Mouse (Mus musculus): ENCODE results near the gene Man2a2. TPM values are rescaled to one million over a fixed set of nuclear protein-coding genes. Genes with fewer than 3 reads are reported as not detected.

Man2a2 gene
- polyA plus RNA-seq, 1 experiment = 78.3 TPM

GRCm38 (mm10) chr7:80346830-80347229, 24.3 kb downstream of the Man2a2 start:
- no peak for TF ChIP-seq CTCF (IDR thresholded peaks at IDR 0.05; ENCODE audit: borderline replicate concordance, extremely low read depth, insufficient read depth, insufficient read length)
- no peak for TF ChIP-seq POLR2A (IDR thresholded peaks at IDR 0.05; ENCODE audit: borderline replicate concordance, extremely low read depth, insufficient read depth, insufficient read length, poor library complexity, severe bottlenecking)
- no peak for DNase-seq (ENCODE audit: low read depth)

GRCm38 (mm10) chr7:80346173-80346572, 25.0 kb downstream of the Man2a2 start:
- no peak for DNase-seq (ENCODE audit: low read depth)
- TF ChIP-seq CTCF (IDR thresholded peaks at IDR 0.05; ENCODE audit: borderline replicate concordance, extremely low read depth, insufficient read depth, insufficient read length) (no peak), POLR2A (IDR thresholded peaks at IDR 0.05; ENCODE audit: borderline replicate concordance, extremely low read depth, insufficient read depth, insufficient read length, poor library complexity, severe bottlenecking) (no peak)

- TF ChIP-seq CTCF (IDR thresholded peaks at IDR 0.05; ENCODE audit: borderline replicate concordance, extremely low read depth, insufficient read depth, insufficient read length) = no peak
- TF ChIP-seq POLR2A (IDR thresholded peaks at IDR 0.05; ENCODE audit: borderline replicate concordance, extremely low read depth, insufficient read depth, insufficient read length, poor library complexity, severe bottlenecking) = no peak
- DNase-seq (ENCODE audit: low read depth) = no peak
Measured at GRCm38 (mm10) chr7:80343270-80344018, 27.7 kb downstream of the Man2a2 start.

DNA sequence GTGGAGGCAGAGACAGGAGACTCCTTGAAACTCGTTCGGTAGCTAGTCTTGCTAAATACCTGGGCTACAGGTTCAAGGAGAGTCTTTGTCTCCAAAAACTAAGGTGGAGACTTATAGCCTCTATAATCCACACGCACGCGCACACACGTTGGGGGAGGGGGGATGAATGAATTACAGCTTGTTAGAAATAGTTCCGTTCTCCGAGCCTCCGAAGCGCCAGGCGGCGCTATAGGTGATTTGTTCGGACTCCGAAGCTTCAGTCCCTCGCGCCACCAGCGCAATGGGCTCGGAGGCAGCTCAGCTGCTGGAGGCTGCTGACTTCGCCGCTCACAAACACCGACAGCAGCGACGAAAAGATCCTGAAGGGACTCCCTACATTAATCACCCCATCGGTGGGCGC, 28.3 kb downstream of the Man2a2 start, which contains the start of gene Hddc3:
TSS of gene Hddc3 (plus strand) at position 247 of the 400 bp plus-strand sequence.
- TF ChIP-seq CTCF (IDR thresholded peaks at IDR 0.05; ENCODE audit: borderline replicate concordance, extremely low read depth, insufficient read depth, insufficient read length) = peak; percentile 90
- peak; percentile 84; the same call in 1 of the 2 replicates for TF ChIP-seq POLR2A (IDR thresholded peaks at IDR 0.05; ENCODE audit: borderline replicate concordance, extremely low read depth, insufficient read depth, insufficient read length, poor library complexity, severe bottlenecking)
- DNase-seq (ENCODE audit: low read depth) = peak; percentile 98

DNA sequence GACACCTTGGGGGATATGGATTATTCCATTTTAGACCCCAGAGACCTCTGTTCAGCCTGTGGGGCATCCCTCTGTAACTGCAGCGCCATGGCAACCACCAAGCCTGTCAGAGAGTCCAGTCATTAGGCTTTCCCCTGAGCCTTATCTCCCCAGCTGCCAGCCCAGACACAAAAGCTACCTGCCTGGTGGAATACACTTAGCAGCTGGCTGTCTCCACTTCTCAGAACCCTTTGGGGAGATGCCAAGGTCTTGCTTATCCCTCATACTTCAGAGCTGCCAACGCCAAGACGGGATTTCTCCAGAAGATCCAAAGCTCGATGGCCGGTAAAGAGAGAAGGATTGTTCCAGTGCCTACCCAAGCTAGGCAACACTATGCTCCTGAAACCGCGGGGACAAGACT, 29.4 kb downstream of the Man2a2 start:
- TF ChIP-seq POLR2A (IDR thresholded peaks at IDR 0.05; ENCODE audit: borderline replicate concordance, extremely low read depth, insufficient read depth, insufficient read length, poor library complexity, severe bottlenecking) (no peak), CTCF (IDR thresholded peaks at IDR 0.05; ENCODE audit: borderline replicate concordance, extremely low read depth, insufficient read depth, insufficient read length) (no peak)
- peak; percentile 28 for DNase-seq (ENCODE audit: low read depth)

GRCm38 (mm10) chr7:80340793-80341192, 30.4 kb downstream of the Man2a2 start, which contains the start of gene Unc45a:
Gene Unc45a, minus strand, starts transcription at chr7:80341005.
- TF ChIP-seq CTCF (IDR thresholded peaks at IDR 0.05; ENCODE audit: borderline replicate concordance, extremely low read depth, insufficient read depth, insufficient read length) (peak; percentile 72), POLR2A (IDR thresholded peaks at IDR 0.05; ENCODE audit: borderline replicate concordance, extremely low read depth, insufficient read depth, insufficient read length, poor library complexity, severe bottlenecking) (no peak)
- peak; percentile 85 for DNase-seq (ENCODE audit: low read depth)

GRCm38 (mm10) chr7:80339793-80340628, 31.2 kb downstream of the Man2a2 start:
- peak; percentile 99 for DNase-seq (ENCODE audit: low read depth)
- peak; percentile 30; the same call in 1 of the 2 replicates for TF ChIP-seq POLR2A (IDR thresholded peaks at IDR 0.05; ENCODE audit: borderline replicate concordance, extremely low read depth, insufficient read depth, insufficient read length, poor library complexity, severe bottlenecking)
- peak; percentile 83 for TF ChIP-seq CTCF (IDR thresholded peaks at IDR 0.05; ENCODE audit: borderline replicate concordance, extremely low read depth, insufficient read depth, insufficient read length)

- DNase-seq (ENCODE audit: low read depth) = peak; percentile 69
- TF ChIP-seq CTCF (IDR thresholded peaks at IDR 0.05; ENCODE audit: borderline replicate concordance, extremely low read depth, insufficient read depth, insufficient read length) (no peak), POLR2A (IDR thresholded peaks at IDR 0.05; ENCODE audit: borderline replicate concordance, extremely low read depth, insufficient read depth, insufficient read length, poor library complexity, severe bottlenecking) (no peak)
Measured at GRCm38 (mm10) chr7:80339371-80339770, 31.8 kb downstream of the Man2a2 start.

GRCm38 (mm10) chr7:80336932-80337331, 34.2 kb downstream of the Man2a2 start:
- no peak for DNase-seq (ENCODE audit: low read depth)
- TF ChIP-seq CTCF (IDR thresholded peaks at IDR 0.05; ENCODE audit: borderline replicate concordance, extremely low read depth, insufficient read depth, insufficient read length) (no peak), POLR2A (IDR thresholded peaks at IDR 0.05; ENCODE audit: borderline replicate concordance, extremely low read depth, insufficient read depth, insufficient read length, poor library complexity, severe bottlenecking) (no peak)

GRCm38 (mm10) chr7:80334848-80335247, 36.3 kb downstream of the Man2a2 start:
- TF ChIP-seq POLR2A (IDR thresholded peaks at IDR 0.05; ENCODE audit: borderline replicate concordance, extremely low read depth, insufficient read depth, insufficient read length, poor library complexity, severe bottlenecking) = no peak
- TF ChIP-seq CTCF (IDR thresholded peaks at IDR 0.05; ENCODE audit: borderline replicate concordance, extremely low read depth, insufficient read depth, insufficient read length) = no peak
- no peak for DNase-seq (ENCODE audit: low read depth)

GRCm38 (mm10) chr7:80331433-80331832, 39.7 kb downstream of the Man2a2 start:
- TF ChIP-seq POLR2A (IDR thresholded peaks at IDR 0.05; ENCODE audit: borderline replicate concordance, extremely low read depth, insufficient read depth, insufficient read length, poor library complexity, severe bottlenecking) = no peak
- TF ChIP-seq CTCF (IDR thresholded peaks at IDR 0.05; ENCODE audit: borderline replicate concordance, extremely low read depth, insufficient read depth, insufficient read length) = no peak
- DNase-seq (ENCODE audit: low read depth) = no peak

Data from brain, embryonic 14.5 days (tissue).